Mouse (Mus musculus): ENCODE measurements around the gene Nup93. TPM values are rescaled to one million over a fixed set of nuclear protein-coding genes. Genes with fewer than 3 reads are reported as not detected.
A peak's percentile ranks its signal among the peaks of the same experiment; 100 is the strongest.

Nup93 gene
- polyA plus RNA-seq, 1 experiment from 2014 or later: 66.1 TPM

DNA sequence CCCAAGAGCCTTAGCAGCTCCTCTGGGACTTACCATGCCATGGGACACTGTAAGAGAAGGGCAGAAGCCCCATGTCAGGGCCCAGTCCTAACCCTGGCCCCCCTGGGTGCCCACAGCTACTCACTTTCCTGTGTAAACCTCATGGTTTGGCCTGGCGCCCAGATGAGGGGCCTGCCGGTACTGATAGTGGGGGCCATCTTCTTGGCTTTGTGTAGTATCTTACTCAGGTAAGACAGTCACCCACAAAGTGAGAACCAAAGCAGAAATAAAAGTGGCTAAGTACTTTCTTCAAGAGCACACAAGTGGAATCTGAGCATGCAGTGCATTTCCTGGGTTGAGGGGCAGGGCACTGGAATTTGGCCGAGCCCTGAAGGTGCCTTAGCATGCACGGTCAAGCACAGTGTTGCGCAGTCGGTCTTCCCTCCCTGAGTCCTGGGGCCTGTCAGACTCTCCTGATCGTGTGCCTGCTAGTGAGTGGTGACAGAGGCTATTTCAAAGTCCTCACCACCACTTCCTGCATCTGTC lies 92.7 kb downstream of the Nup93 start:
- H3K9me3 ChIP-seq: no peaks in the 10 kb centered on the region
- WGBS: 75% methylated on average over 7 of the region's 7 CpGs
- H3K36me3 ChIP-seq: peaks cover 29% of the 10 kb centered on the region
- no peak overlapping the region for H3K9ac ChIP-seq
- H3K27me3 ChIP-seq (replicated peaks): no peaks in the 10 kb centered on the region
- H3K27ac ChIP-seq: no peak overlapping the region
- no peak overlapping the region for H3K4me3 ChIP-seq (replicated peaks)
- no peak overlapping the region for H3K4me2 ChIP-seq
- no peak; the same call in 1 of the 2 replicates for ATAC-seq (ENCODE audit: insufficient read depth, low FRiP score, low read depth)
- H3K4me1 ChIP-seq: no peaks in the 10 kb centered on the region

DNA sequence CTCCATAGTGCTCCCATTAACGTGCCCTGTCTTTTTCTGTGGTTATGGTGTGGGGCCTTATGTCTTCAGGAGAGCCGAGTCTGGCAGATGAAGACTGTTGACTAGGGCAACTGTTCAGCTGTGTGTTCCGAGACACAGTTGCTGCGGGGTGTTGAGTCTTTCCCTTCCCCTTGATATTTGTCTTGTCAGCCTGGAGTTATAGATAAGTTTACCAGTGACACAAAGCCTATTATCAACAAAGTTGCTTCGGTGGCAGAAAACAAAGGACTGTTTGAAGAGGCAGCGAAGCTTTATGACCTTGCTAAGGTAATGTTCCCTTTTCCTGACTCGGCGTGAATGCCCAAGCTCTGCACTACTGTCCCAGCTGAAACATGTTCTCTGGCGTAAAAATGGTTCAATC lies 93.3 kb downstream of the Nup93 start:
- Histone ChIP-seq H3K36me3 (peaks cover 29% of the 10 kb centered on the region), H3K4me3 (replicated peaks) (no peak overlapping the region)

DNA sequence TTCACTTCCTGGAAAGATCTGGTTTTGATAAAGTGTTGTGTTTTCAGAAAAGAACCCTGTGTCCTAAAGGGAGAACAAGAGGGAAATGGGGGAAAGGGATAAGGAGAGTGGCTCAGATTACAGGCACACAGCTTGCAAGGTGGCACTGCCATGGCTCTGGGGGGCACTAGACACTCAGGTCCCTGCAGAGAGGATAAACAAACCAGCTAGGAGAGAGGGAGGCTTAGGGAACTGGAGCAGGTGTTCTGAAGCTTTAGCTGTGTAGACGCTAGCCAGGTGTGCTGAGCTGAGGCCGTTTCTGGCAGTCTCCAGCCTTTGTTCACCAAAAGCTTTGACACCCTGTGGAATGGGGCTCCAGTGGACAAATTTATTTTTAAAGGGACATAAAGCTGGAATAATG lies 99.7 kb downstream of the Nup93 start:
- Histone ChIP-seq H3K4me2 (no peak overlapping the region), H3K4me1 (0 out of 2 replicates have a peak, but pooled peaks cover 2% of the 10 kb centered on the region), H3K9me3 (no peaks in the 10 kb centered on the region), H3K4me3 (replicated peaks) (no peak overlapping the region), H3K27me3 (replicated peaks) (no peaks in the 10 kb centered on the region), H3K9ac (no peak overlapping the region), H3K27ac (peak overlapping the region; percentile 21; the same call in 1 of the 2 replicates), H3K36me3 (peaks cover 7% of the 10 kb centered on the region; the same call in 1 of the 2 replicates)
- 76% methylated on average over 2 of the region's 2 CpGs for WGBS
- peak; percentile 71; the same call in 1 of the 2 replicates for ATAC-seq (ENCODE audit: insufficient read depth, low FRiP score, low read depth)

More for the DNA sequence above, 93.3 kb downstream of the Nup93 start:
- no peaks in the 10 kb centered on the region for H3K4me1 ChIP-seq
- no peak overlapping the region for H3K9ac ChIP-seq
- no peaks in the 10 kb centered on the region for H3K27me3 ChIP-seq (replicated peaks)
- no peaks in the 10 kb centered on the region for H3K9me3 ChIP-seq
- ATAC-seq (ENCODE audit: insufficient read depth, low FRiP score, low read depth): no peak
- 73% methylated on average over 9 of the region's 9 CpGs for WGBS
- no peak overlapping the region for H3K27ac ChIP-seq
- no peak overlapping the region for H3K4me2 ChIP-seq

DNA sequence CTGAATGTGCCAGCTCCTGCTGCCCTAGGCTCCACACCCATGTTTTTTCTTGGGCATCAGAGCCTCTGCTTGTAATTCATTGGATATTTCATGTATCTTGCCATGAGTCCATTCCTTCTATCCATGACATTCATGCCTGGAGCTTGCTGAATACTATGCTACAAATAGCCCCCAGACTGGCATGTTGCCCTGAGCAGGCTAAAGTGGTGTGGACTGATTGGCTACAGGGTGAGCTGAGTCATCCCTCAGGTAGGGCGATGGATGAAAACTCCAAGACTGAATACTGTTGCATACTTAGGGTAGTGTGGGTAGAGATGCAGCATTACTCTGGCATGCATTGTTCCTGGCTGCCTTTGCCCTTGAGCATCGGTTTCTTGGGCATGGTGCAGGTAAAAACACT lies 102.9 kb downstream of the Nup93 start:
- ATAC-seq (ENCODE audit: insufficient read depth, low FRiP score, low read depth): no peak
- Histone ChIP-seq H3K9me3 (no peaks in the 10 kb centered on the region), H3K4me3 (replicated peaks) (no peak overlapping the region), H3K9ac (no peak overlapping the region), H3K27me3 (replicated peaks) (no peaks in the 10 kb centered on the region), H3K27ac (no peak overlapping the region), H3K4me2 (no peak overlapping the region), H3K4me1 (0 out of 2 replicates have a peak, but pooled peaks cover 2% of the 10 kb centered on the region), H3K36me3 (no peaks in the 10 kb centered on the region)
- WGBS: 91% methylated on average over 2 of the region's 2 CpGs

DNA sequence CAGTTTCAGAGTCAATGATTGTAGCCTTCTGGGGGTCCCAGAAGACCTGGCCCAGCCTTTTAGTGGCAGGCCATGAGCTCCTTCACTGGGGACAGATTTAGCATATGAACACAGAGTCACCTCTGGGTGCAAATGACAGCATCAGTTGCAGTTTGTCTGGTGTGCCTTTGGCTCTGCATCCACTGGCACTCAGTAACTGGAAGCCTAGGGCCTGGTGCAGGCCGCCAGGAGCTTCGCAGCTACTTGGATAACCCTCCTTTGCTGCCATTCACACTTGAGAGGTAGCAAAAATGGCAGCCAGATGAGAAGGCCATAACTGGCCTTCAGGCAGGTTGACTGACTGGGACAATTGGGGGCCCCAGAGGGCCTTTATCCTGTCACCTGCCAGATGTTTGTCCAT lies 103.3 kb downstream of the Nup93 start:
- ATAC-seq (ENCODE audit: insufficient read depth, low FRiP score, low read depth): no peak
- H3K9me3 ChIP-seq: no peaks in the 10 kb centered on the region
- no peak overlapping the region for H3K9ac ChIP-seq
- H3K27ac ChIP-seq: no peak overlapping the region
- H3K4me3 ChIP-seq (replicated peaks): no peak overlapping the region
- 95% methylated on average over 2 of the region's 2 CpGs for WGBS
- H3K4me2 ChIP-seq: no peak overlapping the region
- H3K4me1 ChIP-seq: 0 out of 2 replicates have a peak, but pooled peaks cover 2% of the 10 kb centered on the region
- H3K36me3 ChIP-seq: no peaks in the 10 kb centered on the region
- H3K27me3 ChIP-seq (replicated peaks): no peaks in the 10 kb centered on the region

DNA sequence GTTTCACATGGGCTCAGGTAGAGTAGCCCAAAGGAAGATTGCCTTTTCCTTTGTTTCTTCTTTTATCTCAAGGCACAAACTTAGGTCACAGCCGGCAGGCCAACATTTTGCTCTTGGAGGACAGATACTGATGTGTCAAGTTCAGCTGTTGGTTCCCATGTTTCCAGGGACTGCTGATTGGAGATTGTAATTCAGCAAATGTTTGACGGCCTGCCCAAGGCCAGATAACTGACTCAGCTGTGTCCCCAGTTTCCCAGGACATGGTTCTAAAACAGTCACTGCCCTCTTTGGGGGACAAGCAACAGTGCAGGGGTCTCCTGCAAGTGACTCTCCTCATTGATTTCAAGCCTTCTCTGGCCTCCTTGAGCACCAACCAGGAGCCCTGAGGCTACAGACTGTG lies 105.7 kb downstream of the Nup93 start:
- no peak overlapping the region for H3K9ac ChIP-seq
- no peaks in the 10 kb centered on the region for H3K9me3 ChIP-seq
- no peak for ATAC-seq (ENCODE audit: insufficient read depth, low FRiP score, low read depth)
- H3K36me3 ChIP-seq: no peaks in the 10 kb centered on the region
- H3K4me2 ChIP-seq: no peak overlapping the region
- 0 out of 2 replicates have a peak overlapping the region, but pooled peaks have one; percentile 26 for H3K27ac ChIP-seq
- 0 out of 2 replicates have a peak, but pooled peaks cover 2% of the 10 kb centered on the region for H3K4me1 ChIP-seq
- H3K4me3 ChIP-seq (replicated peaks): no peak overlapping the region
- H3K27me3 ChIP-seq (replicated peaks): no peaks in the 10 kb centered on the region
- 82% methylated on average over 2 of the region's 2 CpGs for WGBS

DNA sequence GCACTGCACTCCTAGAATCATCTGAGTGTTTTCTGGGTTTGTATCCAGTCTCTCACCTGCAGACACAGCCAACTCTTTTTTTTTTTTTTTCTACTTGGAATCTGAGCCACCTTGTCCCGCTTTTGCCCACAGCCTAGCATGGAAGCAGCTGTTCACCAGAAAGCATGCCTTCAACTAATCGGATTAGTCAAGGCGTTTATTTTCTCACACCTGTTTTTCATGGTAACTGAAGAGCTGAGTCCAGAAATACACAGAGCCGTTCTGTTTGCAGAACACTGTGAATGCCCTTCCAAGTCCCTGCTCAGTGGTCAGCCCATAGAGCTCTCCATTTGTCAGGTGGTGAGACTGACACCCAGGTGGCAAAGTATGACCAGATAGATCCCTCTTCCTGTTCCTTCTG lies 107.7 kb downstream of the Nup93 start:
- Histone ChIP-seq H3K9ac (no peak overlapping the region), H3K9me3 (no peaks in the 10 kb centered on the region), H3K4me2 (no peak overlapping the region), H3K27ac (no peak overlapping the region), H3K4me3 (replicated peaks) (no peak overlapping the region), H3K27me3 (replicated peaks) (no peaks in the 10 kb centered on the region), H3K36me3 (no peaks in the 10 kb centered on the region), H3K4me1 (0 out of 2 replicates have a peak, but pooled peaks cover 2% of the 10 kb centered on the region)
- WGBS: 56% methylated on average over 4 of the region's 4 CpGs
- no peak for ATAC-seq (ENCODE audit: insufficient read depth, low FRiP score, low read depth)

DNA sequence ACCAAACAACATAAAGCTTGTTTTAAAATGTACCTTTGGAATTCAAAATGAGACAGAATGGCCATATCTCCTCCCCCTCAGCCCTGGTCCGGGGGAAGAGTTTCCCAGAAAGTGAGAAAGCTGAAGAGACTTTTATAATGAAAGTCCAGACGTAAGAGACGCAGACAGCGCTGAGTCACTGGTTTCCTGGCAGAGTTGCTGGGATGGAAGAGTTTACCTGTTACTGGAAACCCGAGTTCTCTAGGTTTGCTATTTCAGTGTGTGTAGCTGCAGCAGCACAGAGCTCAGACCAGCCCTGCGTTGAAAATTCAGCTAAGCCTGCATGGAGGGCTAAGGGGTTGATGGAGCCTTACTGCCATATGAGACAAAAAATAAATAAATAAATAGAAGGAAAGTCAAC lies 108.7 kb downstream of the Nup93 start:
- Histone ChIP-seq H3K27me3 (replicated peaks) (no peaks in the 10 kb centered on the region), H3K27ac (no peak overlapping the region), H3K4me3 (replicated peaks) (no peak overlapping the region), H3K36me3 (no peaks in the 10 kb centered on the region), H3K4me2 (no peak overlapping the region), H3K9me3 (no peaks in the 10 kb centered on the region), H3K9ac (no peak overlapping the region), H3K4me1 (0 out of 2 replicates have a peak, but pooled peaks cover 2% of the 10 kb centered on the region)
- ATAC-seq (ENCODE audit: insufficient read depth, low FRiP score, low read depth): no peak
- 74% methylated on average over 6 of the region's 6 CpGs for WGBS

DNA sequence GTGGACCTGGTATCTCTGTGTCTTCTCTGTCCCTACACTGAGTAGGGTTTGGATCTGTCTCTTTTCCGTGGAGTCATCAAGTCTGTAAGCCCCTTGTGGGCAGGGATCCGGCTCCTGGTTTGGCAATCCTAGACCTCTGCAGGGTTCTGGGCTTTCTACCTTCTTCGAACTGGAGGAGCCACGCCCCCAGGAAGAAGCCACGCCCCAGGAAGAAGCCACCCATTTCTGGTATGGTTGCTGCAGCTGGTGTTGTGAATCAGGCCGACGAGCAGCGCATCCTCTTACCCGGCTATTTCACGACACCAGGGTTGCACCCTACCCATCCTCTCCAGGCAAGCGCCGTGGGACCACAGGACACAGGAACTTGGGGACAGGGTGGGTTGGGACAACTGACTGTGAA lies 109.7 kb downstream of the Nup93 start:
- no peaks in the 10 kb centered on the region for H3K36me3 ChIP-seq
- no peak for ATAC-seq (ENCODE audit: insufficient read depth, low FRiP score, low read depth)
- H3K4me2 ChIP-seq: no peak overlapping the region
- H3K9ac ChIP-seq: no peak overlapping the region
- WGBS: 58% methylated on average over 12 of the region's 12 CpGs
- no peak overlapping the region for H3K4me3 ChIP-seq (replicated peaks)
- H3K9me3 ChIP-seq: no peaks in the 10 kb centered on the region
- no peak overlapping the region for H3K27ac ChIP-seq
- H3K27me3 ChIP-seq (replicated peaks): no peaks in the 10 kb centered on the region
- H3K4me1 ChIP-seq: no peaks in the 10 kb centered on the region

DNA sequence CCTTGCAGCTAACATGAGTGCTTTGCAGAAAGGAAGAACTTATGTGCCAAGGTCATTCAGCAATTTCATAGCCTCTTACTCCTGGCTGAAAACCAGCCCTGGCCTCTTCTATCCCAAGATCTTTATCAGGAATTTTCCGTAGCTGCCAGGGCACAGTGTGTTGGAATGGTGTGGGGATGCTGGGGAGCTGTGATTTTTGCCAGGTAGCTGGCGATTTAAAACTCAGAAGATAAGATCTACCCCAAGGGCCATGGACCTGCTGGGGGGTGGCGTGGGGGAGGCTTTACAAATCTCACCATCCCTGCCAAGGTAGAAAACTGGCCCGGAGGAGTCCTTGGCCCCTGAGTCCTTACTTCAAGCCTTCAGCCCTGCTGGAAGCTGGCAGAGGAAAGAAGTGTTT lies 111.7 kb downstream of the Nup93 start:
- no peak for ATAC-seq (ENCODE audit: insufficient read depth, low FRiP score, low read depth)
- Histone ChIP-seq H3K4me1 (no peaks in the 10 kb centered on the region), H3K27ac (no peak overlapping the region), H3K4me3 (replicated peaks) (no peak overlapping the region), H3K36me3 (no peaks in the 10 kb centered on the region), H3K27me3 (replicated peaks) (no peaks in the 10 kb centered on the region), H3K9ac (no peak overlapping the region), H3K4me2 (no peak overlapping the region), H3K9me3 (no peaks in the 10 kb centered on the region)
- 60% methylated on average over 4 of the region's 4 CpGs for WGBS

DNA sequence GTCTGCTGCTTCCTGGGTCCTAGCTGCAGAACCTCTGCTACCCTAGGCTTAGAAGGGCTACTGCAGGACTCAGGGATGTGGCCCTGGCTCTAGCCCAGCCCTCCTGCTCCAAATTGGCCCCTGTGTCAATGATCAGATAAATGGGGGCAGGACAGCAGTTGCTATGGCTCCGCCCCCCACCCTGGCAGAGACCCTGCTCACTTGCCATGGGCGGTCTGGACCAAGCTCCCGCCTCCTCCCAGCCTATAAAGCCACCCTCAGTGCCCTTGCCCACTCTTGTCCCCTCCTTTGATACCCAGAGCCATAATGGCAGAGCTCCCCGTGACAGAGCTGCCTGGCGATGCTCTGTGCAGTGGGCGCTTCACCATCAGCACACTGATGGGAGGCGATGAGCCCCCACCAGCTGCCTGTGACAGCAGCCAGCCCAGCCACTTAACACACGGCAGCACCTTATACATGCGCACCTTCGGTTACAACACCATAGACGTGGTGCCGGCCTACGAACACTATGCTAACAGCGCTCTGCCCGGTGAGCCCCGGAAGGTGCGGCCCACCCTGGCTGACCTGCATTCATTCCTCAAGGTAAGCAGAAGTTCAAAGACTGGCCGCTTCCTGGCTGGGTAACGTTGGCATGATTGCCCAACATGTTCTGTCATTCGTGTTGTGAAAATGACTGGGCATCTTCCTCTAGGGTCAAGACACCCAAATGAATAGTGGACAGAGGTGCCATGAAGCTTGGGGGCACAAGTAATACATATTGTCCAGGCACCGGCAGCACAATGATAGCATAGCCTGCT lies 114.8 kb downstream of the Nup93 start, which contains the start of gene Slc12a3:
Gene Slc12a3, plus strand, starts transcription at position 270 of the 797 bp plus-strand sequence.
- no peaks in the 10 kb centered on the region for H3K27me3 ChIP-seq (replicated peaks)
- ATAC-seq (ENCODE audit: insufficient read depth, low FRiP score, low read depth): no peak
- H3K4me2 ChIP-seq: no peak within 1 kb of the TSS
- no peak within 1 kb of the TSS for H3K4me3 ChIP-seq (replicated peaks)
- H3K9ac ChIP-seq: no peak within 1 kb of the TSS
- H3K27ac ChIP-seq: no peak within 1 kb of the TSS
- H3K9me3 ChIP-seq: no peaks in the 10 kb centered on the region
- 78% methylated on average over 21 of the region's 21 CpGs for WGBS
- H3K36me3 ChIP-seq: no peaks in the 10 kb centered on the region
- no peaks in the 10 kb centered on the region for H3K4me1 ChIP-seq

DNA sequence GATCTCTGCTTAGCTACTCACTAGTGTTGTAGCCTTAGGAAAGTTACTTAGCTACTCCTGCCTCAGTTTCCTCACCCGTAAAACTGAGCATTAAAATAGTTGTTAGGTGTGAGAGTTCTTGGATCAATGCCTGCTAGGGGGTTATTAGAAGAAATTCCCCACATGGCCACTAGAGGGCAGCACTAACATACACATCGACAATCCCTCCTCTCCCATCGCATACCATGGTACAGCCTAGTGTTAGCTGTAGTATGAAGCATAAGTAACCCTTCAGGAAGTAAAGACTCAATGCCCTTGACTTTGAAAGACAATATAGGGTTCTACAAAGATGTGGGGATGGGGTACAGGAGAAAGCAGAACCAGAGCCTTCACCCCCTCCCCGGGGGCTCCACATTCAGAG lies 116.4 kb downstream of the Nup93 start:
- WGBS: 27% methylated on average over 4 of the region's 4 CpGs
- Histone ChIP-seq H3K4me2 (no peak overlapping the region), H3K4me3 (replicated peaks) (no peak overlapping the region), H3K9me3 (no peaks in the 10 kb centered on the region), H3K9ac (no peak overlapping the region), H3K4me1 (no peaks in the 10 kb centered on the region), H3K27me3 (replicated peaks) (no peaks in the 10 kb centered on the region), H3K36me3 (no peaks in the 10 kb centered on the region), H3K27ac (no peak overlapping the region)
- ATAC-seq (ENCODE audit: insufficient read depth, low FRiP score, low read depth): peak; percentile 40; the same call in 1 of the 2 replicates
